Mouse (Mus musculus) layer of hippocampus, adult 8-10 months (tissue): ENCODE data around the gene Pdzd2. TPM values are rescaled to one million over a fixed set of nuclear protein-coding genes. Genes with fewer than 3 reads are reported as not detected.

Source experiments
- DNase-seq, 2 experiments: peaks; one replicate each; pipeline ENCODE4 v3.0.0; 2022; ENCODE audit warnings: low spot score in 2 of 2
- total RNA-seq, 4 experiments: library from RNA; stranded (reverse); gene quantifications; 2 replicates each; pipeline ENCODE4 v1.2.4; 2022

Gene Pdzd2
- total RNA-seq, 4 experiments from 2014 or later, result 45.8 to 56.3 (median 53.1) TPM

GRCm38 (mm10) chr15:12582471-12582870 lies 157.3 kb downstream of the Pdzd2 start:
- DNase-seq, result no peak

GRCm38 (mm10) chr15:12579196-12579595 lies 160.5 kb downstream of the Pdzd2 start:
- no peak for DNase-seq

- peak; percentile 37 to 62 for DNase-seq
These were observed 161.4 kb downstream of the Pdzd2 start for GRCm38 (mm10) chr15:12578276-12578675.

- DNase-seq, result no peak
These were observed 162.0 kb downstream of the Pdzd2 start for GRCm38 (mm10) chr15:12577715-12578114.

GRCm38 (mm10) chr15:12577054-12577696 lies 162.5 kb downstream of the Pdzd2 start:
- DNase-seq, result peak; percentile 13 to 46

GRCm38 (mm10) chr15:12573621-12574020 lies 166.1 kb downstream of the Pdzd2 start:
- DNase-seq, result no peak

DNA sequence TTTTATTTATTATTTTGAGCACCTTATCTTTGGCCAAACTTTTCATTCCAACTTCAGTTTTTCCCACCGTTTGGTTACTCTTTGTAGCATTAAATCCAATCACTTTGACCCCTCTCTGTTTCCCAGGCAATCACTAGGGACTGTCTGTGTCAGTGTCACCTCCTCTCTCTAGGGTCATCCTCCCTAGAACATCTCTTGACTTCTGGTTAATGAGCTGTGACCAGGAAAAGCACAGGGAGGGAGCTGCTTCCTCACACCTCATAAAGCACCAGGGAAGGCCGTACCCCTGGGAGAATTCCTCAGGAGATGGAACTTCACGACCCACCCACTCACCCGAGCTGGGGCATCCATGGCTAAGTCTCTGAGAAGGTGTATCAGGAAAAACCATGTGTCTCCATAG lies 168.6 kb downstream of the Pdzd2 start:
- DNase-seq, result no peak

DNA sequence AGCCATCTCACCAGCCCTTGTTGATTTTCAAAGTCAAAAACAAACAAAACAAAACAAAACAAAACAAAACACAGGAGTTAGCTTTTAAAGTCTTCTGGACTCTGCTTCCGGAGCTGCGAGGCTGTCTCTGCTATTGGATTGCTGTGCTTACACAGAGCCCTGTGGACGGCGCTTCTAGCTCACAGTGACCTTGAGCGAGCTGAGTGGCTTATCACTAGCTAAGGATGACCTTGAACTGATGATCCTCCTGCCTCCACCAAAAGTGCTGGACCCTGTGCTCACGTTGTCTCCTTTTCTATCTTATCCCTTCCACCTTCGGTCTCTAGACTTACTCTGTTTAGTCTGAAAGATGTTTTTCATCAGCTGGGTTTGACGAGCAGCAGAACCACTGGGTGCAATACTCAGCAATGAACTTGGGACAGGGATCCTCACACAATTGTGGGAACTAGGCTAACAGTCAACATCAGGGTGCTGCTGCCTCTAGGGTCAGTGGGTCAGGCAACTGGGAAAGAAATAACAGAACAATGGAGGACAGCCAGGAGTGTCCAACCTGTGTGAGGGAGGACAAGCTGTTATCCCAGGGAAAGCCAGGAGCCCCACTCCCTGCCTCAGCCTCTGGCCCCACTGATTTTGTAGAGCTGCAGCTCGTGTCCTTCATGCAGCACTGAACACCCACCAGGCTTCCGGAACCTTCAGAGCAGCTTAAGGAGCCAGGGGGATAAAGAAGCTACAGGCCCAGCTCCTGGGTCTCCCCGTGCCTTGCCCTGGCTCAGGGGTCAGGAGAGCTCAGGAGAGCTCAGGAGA lies 172.9 kb downstream of the Pdzd2 start:
- no peak for DNase-seq

- no peak for DNase-seq
These were observed 174.4 kb downstream of the Pdzd2 start for GRCm38 (mm10) chr15:12565281-12565680.

GRCm38 (mm10) chr15:12560505-12560904 lies 179.2 kb downstream of the Pdzd2 start:
- no peak for DNase-seq

GRCm38 (mm10) chr15:12557663-12558436 lies 181.9 kb downstream of the Pdzd2 start:
- no peak for DNase-seq

DNA sequence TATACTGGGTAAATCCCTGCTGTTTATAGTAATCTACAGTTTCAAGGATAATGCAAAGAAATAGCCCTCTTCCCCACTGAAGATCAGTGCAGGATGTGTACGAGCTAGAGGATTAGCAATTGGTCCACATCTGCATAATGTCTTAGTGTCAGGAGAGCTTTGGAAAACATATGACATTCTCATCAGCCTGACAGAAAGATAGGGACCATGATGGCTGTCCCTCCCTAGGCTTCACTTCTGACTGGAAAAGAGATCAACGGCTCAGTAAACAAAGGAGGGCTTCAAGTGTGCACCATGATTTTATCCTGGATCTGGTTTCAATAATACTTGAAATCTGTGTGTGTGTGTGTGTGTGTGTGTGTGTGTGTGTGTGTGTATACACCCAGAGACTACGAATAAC lies 186.5 kb downstream of the Pdzd2 start:
- no peak for DNase-seq

GRCm38 (mm10) chr15:12550919-12551318 lies 188.8 kb downstream of the Pdzd2 start:
- DNase-seq, result no peak

GRCm38 (mm10) chr15:12550376-12550775 lies 189.3 kb downstream of the Pdzd2 start:
- DNase-seq, result no peak

GRCm38 (mm10) chr15:12549919-12550305 lies 189.8 kb downstream of the Pdzd2 start:
- no peak for DNase-seq

GRCm38 (mm10) chr15:12549271-12549918 lies 190.3 kb downstream of the Pdzd2 start:
- DNase-seq, result no peak

DNA sequence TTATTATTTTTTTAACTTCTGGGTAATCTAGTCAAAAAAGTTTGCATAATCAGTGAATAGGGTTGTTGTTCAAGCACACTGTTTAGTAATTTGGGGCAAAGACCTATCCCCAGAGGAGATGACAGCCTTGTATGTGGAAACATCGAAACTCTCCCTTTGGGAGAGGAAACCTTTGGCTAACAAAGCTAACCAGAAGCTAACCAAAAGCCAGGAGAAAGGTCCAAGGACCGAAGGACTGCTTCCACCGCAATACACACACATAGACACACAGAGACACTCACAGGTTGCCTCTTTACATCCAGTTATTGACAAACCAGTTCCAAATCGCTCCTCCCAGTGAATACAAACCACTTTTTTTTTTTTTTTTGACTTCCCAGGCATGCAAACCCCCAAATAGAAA lies 191.0 kb downstream of the Pdzd2 start:
- no peak for DNase-seq

DNA sequence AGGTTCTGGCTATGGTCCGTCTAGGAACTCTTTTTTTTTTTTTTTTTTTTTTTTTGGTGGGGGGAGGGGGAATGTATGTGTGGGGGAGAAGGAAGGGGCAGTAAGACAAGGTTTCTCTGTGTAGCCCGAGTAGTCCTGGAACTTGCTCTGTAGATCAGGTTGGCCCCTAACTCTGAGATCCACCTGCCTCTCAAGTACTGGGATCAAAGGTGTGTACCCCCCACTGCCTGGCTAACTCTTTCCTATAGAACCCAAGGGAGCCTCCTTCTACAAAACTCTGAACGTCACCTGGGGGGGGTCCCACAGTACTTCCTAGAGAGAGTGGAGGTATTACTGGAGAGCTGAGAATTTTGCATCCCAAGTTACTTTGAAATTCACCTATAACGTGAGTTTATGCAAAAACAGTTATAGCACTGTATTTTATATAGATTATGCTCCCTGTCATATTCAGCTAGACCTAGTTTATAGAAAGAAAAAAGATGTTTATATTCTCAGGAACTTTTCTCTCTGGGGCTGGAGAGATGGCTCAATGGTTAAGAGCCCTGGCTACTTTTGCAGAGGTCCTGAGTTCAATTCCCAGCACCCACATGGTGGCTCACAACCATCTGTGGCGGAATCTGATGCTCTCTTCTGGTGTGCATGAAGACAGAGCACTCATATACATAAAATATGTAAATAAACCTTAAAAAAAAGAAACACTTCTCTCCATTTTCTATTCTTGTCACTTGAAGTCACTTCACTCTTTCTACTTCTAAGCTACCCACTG lies 191.9 kb downstream of the Pdzd2 start:
- DNase-seq, result no peak

DNA sequence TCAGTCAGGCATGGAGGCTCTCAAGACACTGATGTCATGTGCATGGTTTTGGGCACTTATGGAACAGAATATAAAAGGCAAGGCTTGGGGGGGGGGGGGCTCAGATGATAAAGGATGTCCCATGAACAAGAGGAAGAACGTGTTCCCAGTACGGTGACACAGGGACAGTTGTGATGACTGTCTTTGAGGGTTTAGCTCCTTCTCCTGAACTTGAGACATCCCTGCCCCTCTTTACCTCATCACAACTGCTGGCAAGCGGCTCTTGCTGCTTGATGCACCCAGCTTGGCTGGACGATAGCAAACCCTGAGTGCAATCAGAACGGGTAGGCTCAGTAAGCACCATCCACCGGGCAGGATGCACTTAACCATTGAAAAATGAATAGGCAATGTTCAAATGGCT lies 192.9 kb downstream of the Pdzd2 start:
- DNase-seq, result no peak

GRCm38 (mm10) chr15:12545671-12546070 lies 194.1 kb downstream of the Pdzd2 start:
- no peak for DNase-seq

GRCm38 (mm10) chr15:12545220-12545619 lies 194.5 kb downstream of the Pdzd2 start:
- no peak for DNase-seq
